Mouse (Mus musculus): Measurements from ENCODE around the gene Mtg2. TPM values are rescaled to one million over a fixed set of nuclear protein-coding genes. Genes with fewer than 3 reads are reported as not detected.

The Mtg2 gene
- polyA plus RNA-seq, 2 experiments, result 22.1 to 29.8 TPM

DNA sequence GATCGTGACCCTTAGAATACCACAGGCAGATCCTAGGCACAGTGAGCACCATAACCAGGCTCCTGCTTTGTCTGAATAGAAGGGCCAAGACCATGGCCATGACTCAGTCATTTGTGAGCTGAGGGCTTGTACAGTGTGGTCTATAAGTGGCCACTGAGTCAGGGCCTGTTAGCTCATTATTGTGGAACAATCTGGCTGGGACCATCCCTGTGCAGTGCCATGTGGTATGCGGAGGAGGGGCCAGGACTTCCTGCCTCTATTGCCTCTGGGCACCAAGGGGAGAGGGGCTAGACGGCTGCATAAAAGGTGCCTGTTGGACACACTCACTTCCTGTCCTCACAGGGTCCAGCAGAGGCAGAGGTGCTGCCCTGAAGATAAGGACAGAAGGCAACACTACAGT, 36.4 kb upstream of the Mtg2 start:
- Histone ChIP-seq H3K4me1 (ENCODE audit: control insufficient read depth, insufficient read depth, low read length) (no peaks in the 10 kb centered on the region), H3K36me3 (ENCODE audit: control insufficient read depth, insufficient read depth, low read length) (peaks cover 99% of the 10 kb centered on the region), H3K27me3 (ENCODE audit: control insufficient read depth, insufficient read depth, low read length) (no peaks in the 10 kb centered on the region), H3K4me2 (replicated peaks; ENCODE audit: low read depth, low read length, severe bottlenecking) (no peak overlapping the region), H3K9me3 (ENCODE audit: control insufficient read depth, low read length) (no peaks in the 10 kb centered on the region), H3K4me3 (replicated peaks; ENCODE audit: low read length) (no peak overlapping the region), H3K9ac (ENCODE audit: low read depth, low read length, severe bottlenecking) (no peak overlapping the region), H3K27ac (replicated peaks; ENCODE audit: low read depth, low read length) (no peak overlapping the region)
- TF ChIP-seq POLR2A (IDR thresholded peaks at IDR 0.05; ENCODE audit: borderline replicate concordance, extremely low read depth, insufficient read depth, insufficient read length), result no peak
- WGBS, result 37% methylated on average over 3 of the region's 3 CpGs
- no peak for DNase-seq (ENCODE audit: low spot score)
- ATAC-seq (ENCODE audit: low FRiP score, low read depth), result no peak

DNA sequence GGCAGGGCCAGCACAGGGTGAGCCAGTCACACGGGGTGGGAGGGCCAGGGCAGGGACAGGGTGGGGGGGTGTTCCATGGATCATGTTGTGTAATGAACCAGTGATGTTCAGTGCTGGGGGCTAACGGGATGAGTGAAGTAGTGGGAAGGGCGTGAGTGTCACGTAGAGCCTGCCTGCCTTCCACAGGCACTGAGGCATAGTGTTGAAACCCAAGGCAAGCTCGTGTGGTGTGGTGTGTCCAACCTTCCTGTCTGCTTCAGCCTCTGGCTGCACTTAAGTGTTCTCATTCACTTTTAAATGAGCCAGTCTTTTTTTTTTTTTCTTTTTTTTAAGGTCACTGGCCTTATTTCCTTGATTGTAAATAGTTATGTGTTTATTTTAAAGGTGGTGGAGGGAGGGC, 35.6 kb upstream of the Mtg2 start:
- no peaks in the 10 kb centered on the region for H3K9me3 ChIP-seq (ENCODE audit: control insufficient read depth, low read length)
- ATAC-seq (ENCODE audit: low FRiP score, low read depth) (no peak), DNase-seq (ENCODE audit: low spot score) (no peak)
- no peak for TF ChIP-seq POLR2A (IDR thresholded peaks at IDR 0.05; ENCODE audit: borderline replicate concordance, extremely low read depth, insufficient read depth, insufficient read length)
- no peaks in the 10 kb centered on the region for H3K4me1 ChIP-seq (ENCODE audit: control insufficient read depth, insufficient read depth, low read length)
- H3K36me3 ChIP-seq (ENCODE audit: control insufficient read depth, insufficient read depth, low read length), result peaks cover 96% of the 10 kb centered on the region
- H3K27ac ChIP-seq (replicated peaks; ENCODE audit: low read depth, low read length), result no peak overlapping the region
- no peak overlapping the region for H3K4me3 ChIP-seq (replicated peaks; ENCODE audit: low read length)
- 28% methylated on average over 5 of the region's 5 CpGs for WGBS
- H3K27me3 ChIP-seq (ENCODE audit: control insufficient read depth, insufficient read depth, low read length), result no peaks in the 10 kb centered on the region
- no peak overlapping the region for H3K9ac ChIP-seq (ENCODE audit: low read depth, low read length, severe bottlenecking)
- H3K4me2 ChIP-seq (replicated peaks; ENCODE audit: low read depth, low read length, severe bottlenecking), result no peak overlapping the region

DNA sequence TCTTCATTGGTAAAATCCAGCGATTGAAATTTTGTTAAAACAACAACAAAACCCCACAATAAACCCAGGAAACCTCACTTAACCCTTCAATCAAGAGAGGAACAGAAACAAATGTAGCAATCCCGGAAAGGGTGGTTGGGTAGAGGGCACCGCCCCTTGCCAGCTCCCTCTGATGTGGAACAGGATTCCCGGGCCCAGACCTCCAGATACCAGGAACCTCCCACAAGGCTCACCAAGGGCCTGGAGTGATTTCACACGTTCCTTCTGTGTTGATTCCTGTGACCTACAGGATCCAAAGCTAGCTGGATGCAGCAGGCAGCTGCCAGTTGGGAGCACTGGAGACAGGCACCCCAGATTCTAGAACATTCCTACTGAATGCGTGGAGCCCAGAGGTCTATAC, 30.0 kb upstream of the Mtg2 start:
- no peak for ATAC-seq (ENCODE audit: low FRiP score, low read depth)
- H3K4me2 ChIP-seq (replicated peaks; ENCODE audit: low read depth, low read length, severe bottlenecking), result peak overlapping the region; percentile 88; the same call in 1 of the 2 replicates
- 46% methylated on average over 6 of the region's 6 CpGs for WGBS
- peaks cover 39% of the 10 kb centered on the region for H3K36me3 ChIP-seq (ENCODE audit: control insufficient read depth, insufficient read depth, low read length)
- H3K9ac ChIP-seq (ENCODE audit: low read depth, low read length, severe bottlenecking), result no peak overlapping the region
- H3K4me3 ChIP-seq (replicated peaks; ENCODE audit: low read length), result no peak overlapping the region
- TF ChIP-seq POLR2A (IDR thresholded peaks at IDR 0.05; ENCODE audit: borderline replicate concordance, extremely low read depth, insufficient read depth, insufficient read length), result no peak
- H3K27ac ChIP-seq (replicated peaks; ENCODE audit: low read depth, low read length), result no peak overlapping the region
- no peaks in the 10 kb centered on the region for H3K9me3 ChIP-seq (ENCODE audit: control insufficient read depth, low read length)
- no peaks in the 10 kb centered on the region for H3K27me3 ChIP-seq (ENCODE audit: control insufficient read depth, insufficient read depth, low read length)
- peaks cover 23% of the 10 kb centered on the region for H3K4me1 ChIP-seq (ENCODE audit: control insufficient read depth, insufficient read depth, low read length)
- DNase-seq (ENCODE audit: low spot score), result no peak

DNA sequence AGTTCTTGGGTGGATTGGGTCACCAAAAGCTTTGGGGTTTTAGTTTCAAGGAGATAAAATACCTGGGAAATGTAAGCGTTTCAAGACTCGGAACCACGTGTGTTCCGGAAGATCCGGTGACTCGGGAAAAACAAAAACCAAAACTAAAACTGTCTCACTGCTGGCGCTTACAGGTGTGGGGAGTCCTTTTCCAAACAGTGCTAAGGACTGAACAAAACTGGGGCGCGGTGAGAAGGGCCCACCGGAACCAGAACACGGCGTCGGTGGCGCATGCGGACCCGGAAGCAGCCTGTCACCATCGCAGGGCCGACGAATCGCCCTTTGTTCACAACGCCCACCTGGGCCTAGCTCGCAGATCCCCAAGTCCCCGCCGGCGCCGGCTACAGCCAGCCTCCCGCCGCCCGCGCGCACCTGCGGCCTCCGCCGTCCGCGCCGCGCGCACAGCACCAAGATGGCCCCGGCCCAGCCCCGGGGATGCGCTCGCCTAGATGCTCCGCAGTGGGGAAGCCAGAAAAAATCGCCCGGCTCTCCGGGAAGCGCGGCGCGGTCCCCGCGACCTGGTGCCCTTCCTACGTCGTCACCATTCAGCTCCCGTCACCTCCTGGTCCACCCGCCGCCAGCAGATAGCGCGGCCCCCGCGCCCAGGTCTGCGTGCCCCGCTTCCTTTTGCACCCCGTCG, 28.7 kb upstream of the Mtg2 start:
- Histone ChIP-seq H3K36me3 (ENCODE audit: control insufficient read depth, insufficient read depth, low read length) (peaks cover 27% of the 10 kb centered on the region), H3K4me2 (replicated peaks; ENCODE audit: low read depth, low read length, severe bottlenecking) (peak overlapping the region; percentile 88), H3K9ac (ENCODE audit: low read depth, low read length, severe bottlenecking) (peak overlapping the region; percentile 85), H3K4me1 (ENCODE audit: control insufficient read depth, insufficient read depth, low read length) (peaks cover 23% of the 10 kb centered on the region), H3K9me3 (ENCODE audit: control insufficient read depth, low read length) (no peaks in the 10 kb centered on the region), H3K4me3 (replicated peaks; ENCODE audit: low read length) (peak overlapping the region; percentile 98), H3K27me3 (ENCODE audit: control insufficient read depth, insufficient read depth, low read length) (no peaks in the 10 kb centered on the region), H3K27ac (replicated peaks; ENCODE audit: low read depth, low read length) (peak overlapping the region; percentile 90)
- 2% methylated on average over 62 of the region's 66 CpGs for WGBS
- DNase-seq (ENCODE audit: low spot score) (no peak), ATAC-seq (ENCODE audit: low FRiP score, low read depth) (peak; percentile 32)
- TF ChIP-seq POLR2A (IDR thresholded peaks at IDR 0.05; ENCODE audit: borderline replicate concordance, extremely low read depth, insufficient read depth, insufficient read length), result no peak

DNA sequence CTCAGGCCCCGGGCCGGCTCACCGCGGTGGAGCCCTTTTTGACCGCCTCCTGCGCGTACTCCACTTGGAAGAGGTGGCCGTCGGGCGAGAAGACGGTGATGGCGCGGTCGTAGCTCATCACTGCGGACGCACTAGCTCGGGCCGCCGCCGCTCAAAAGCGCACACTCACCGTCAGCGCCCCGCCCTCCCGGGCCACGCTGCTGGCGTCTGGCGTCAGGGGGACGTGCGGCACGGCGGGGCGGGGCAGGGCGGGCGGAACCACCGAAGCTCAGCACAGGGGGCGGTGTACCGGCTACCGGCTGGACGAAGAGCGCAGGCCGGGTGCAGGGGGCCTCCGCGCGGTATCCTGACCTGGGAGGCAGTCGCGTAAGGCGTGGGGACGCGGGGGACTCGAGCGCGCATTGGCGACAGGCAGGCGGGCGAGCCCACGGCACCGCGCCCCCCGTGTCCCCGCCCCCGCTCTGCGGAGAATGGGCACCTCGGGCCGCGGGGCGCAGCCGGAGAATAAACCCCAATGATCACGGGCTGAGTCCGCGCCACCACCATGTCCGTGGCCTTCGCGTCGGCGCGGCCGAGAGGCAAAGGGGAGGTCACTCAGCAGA, 28.0 kb upstream of the Mtg2 start, which contains the start of the genes Psma7 and Ss18l1:
Psma7 (minus strand) TSS at position 178 of the 602 bp plus-strand sequence.
Ss18l1 (plus strand) TSS at position 254 of the 602 bp plus-strand sequence.
- under 1% methylated on average over 29 of the region's 78 CpGs for WGBS
- peak; percentile 95 for ATAC-seq (ENCODE audit: low FRiP score, low read depth)
- Histone ChIP-seq H3K4me1 (ENCODE audit: control insufficient read depth, insufficient read depth, low read length) (peaks cover 23% of the 10 kb centered on the region), H3K27ac (replicated peaks; ENCODE audit: low read depth, low read length) (peak within 1 kb of the TSS; percentile 90), H3K4me3 (replicated peaks; ENCODE audit: low read length) (peak within 1 kb of the TSS; percentile 98), H3K9ac (ENCODE audit: low read depth, low read length, severe bottlenecking) (peak within 1 kb of the TSS; percentile 85), H3K4me2 (replicated peaks; ENCODE audit: low read depth, low read length, severe bottlenecking) (peak within 1 kb of the TSS; percentile 88), H3K27me3 (ENCODE audit: control insufficient read depth, insufficient read depth, low read length) (no peaks in the 10 kb centered on the region), H3K9me3 (ENCODE audit: control insufficient read depth, low read length) (no peaks in the 10 kb centered on the region), H3K36me3 (ENCODE audit: control insufficient read depth, insufficient read depth, low read length) (peaks cover 21% of the 10 kb centered on the region)
- DNase-seq (ENCODE audit: low spot score), result peak; percentile 86
- TF ChIP-seq POLR2A (IDR thresholded peaks at IDR 0.05; ENCODE audit: borderline replicate concordance, extremely low read depth, insufficient read depth, insufficient read length), result peak; percentile 43; the same call in 1 of the 2 replicates
